ENCODE assay signal across 15 mouse cellular contexts in the genomic region with DNA sequence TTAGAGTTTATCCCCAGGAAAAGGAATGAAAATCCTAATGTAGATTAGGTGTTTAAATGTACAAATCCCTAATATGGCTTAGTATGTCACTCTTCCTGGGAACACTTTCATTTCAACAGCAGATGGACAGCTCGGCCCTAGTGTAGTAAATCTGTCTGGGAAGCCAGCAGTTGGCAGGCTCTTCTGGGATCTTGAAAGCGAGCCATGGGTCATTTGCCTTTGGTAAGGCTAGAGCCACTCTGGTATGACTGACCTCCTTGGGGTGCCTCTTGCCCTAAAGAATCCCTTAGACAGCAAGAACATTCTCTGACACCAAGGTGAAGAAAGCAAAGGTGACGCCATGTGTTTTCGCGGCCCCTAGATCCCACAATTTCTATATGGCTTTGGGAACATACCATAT.
DNase-seq lines count a peak whose midpoint lies in the region; ATAC-seq and TF ChIP-seq lines count a peak whose summit lies in the region.
"Had no signal": no experiment of that assay in that cellular context is flagged by ENCODE, and none has a peak within 500 bp of the region (broad histone marks: within the 10 kb centered on the region; RNA-seq: fewer than 3 reads in every experiment).

No protein-coding gene starts in this region.

- H3K4me3 ChIP-seq in heart, embryonic 12.5 days, result no peak overlapping the region
- no peak overlapping the region for H3K4me3 ChIP-seq in midbrain, postnatal 0 days (ENCODE audit: low read depth, low read length)
- H3K4me3 ChIP-seq in midbrain, embryonic 11.5 days (ENCODE audit: low read depth, low read length), result no peak overlapping the region
- H3K4me3 ChIP-seq: embryonic facial prominence, embryonic 10.5 days; erythroblast, embryonic 14.5 days; midbrain, embryonic 10.5 days had no signal

- WGBS in heart, embryonic 12.5 days, result 80% methylated on average over 5 of the region's 5 CpGs
- 94% methylated on average over 5 of the region's 5 CpGs for WGBS in midbrain, postnatal 0 days
- WGBS in midbrain, embryonic 11.5 days, result 91% methylated on average over 5 of the region's 5 CpGs

- H3K9ac ChIP-seq in heart, embryonic 12.5 days, result no peak overlapping the region
- H3K9ac ChIP-seq in midbrain, postnatal 0 days (replicated peaks; ENCODE audit: low read length, poor library complexity, severe bottlenecking), result no peak overlapping the region
- H3K9ac ChIP-seq in midbrain, embryonic 11.5 days (ENCODE audit: low read length), result no peak overlapping the region
- H3K9ac ChIP-seq: liver, postnatal 0 days had no signal

- H3K36me3 ChIP-seq in heart, embryonic 12.5 days, result no peaks in the 10 kb centered on the region
- peaks cover 8% of the 10 kb centered on the region for H3K36me3 ChIP-seq in midbrain, postnatal 0 days (ENCODE audit: insufficient read depth, low read length)
- no peaks in the 10 kb centered on the region for H3K36me3 ChIP-seq in midbrain, embryonic 11.5 days (ENCODE audit: control insufficient read depth, insufficient read depth, low read length)
- H3K36me3 ChIP-seq: embryonic facial prominence, embryonic 10.5 days; midbrain, embryonic 10.5 days had no signal

- no peak for ATAC-seq in heart, embryonic 12.5 days (ENCODE audit: insufficient number of reproducible peaks, low FRiP score)
- ATAC-seq in midbrain, postnatal 0 days (ENCODE audit: low FRiP score), result no peak
- ATAC-seq in midbrain, embryonic 11.5 days (ENCODE audit: low FRiP score), result no peak
- ATAC-seq: forebrain, embryonic 16.5 days; hindbrain, postnatal 0 days; liver, postnatal 0 days had no signal

- no peak overlapping the region for H3K27ac ChIP-seq in heart, embryonic 12.5 days (ENCODE audit: poor library complexity, severe bottlenecking)
- H3K27ac ChIP-seq in midbrain, postnatal 0 days (ENCODE audit: low read depth, low read length), result 0 out of 2 replicates have a peak overlapping the region, but pooled peaks have one; percentile 1
- H3K27ac ChIP-seq in midbrain, embryonic 11.5 days (ENCODE audit: low read depth, low read length), result no peak overlapping the region
- H3K27ac ChIP-seq: embryonic facial prominence, embryonic 10.5 days; hindbrain, postnatal 0 days; midbrain, embryonic 10.5 days had no signal

- H3K27me3 ChIP-seq in heart, embryonic 12.5 days (replicated peaks), result no peaks in the 10 kb centered on the region
- H3K27me3 ChIP-seq in midbrain, postnatal 0 days (ENCODE audit: insufficient read depth, low read length), result no peaks in the 10 kb centered on the region
- no peaks in the 10 kb centered on the region for H3K27me3 ChIP-seq in midbrain, embryonic 11.5 days (ENCODE audit: control insufficient read depth, insufficient read depth, low read length)

- no peaks in the 10 kb centered on the region for H3K9me3 ChIP-seq in heart, embryonic 12.5 days (replicated peaks)
- no peaks in the 10 kb centered on the region for H3K9me3 ChIP-seq in midbrain, postnatal 0 days (ENCODE audit: low read length)
- no peaks in the 10 kb centered on the region for H3K9me3 ChIP-seq in midbrain, embryonic 11.5 days (ENCODE audit: control insufficient read depth, low read length)
- H3K9me3 ChIP-seq: embryonic facial prominence, embryonic 10.5 days; midbrain, embryonic 10.5 days had no signal

- H3K4me1 ChIP-seq in heart, embryonic 12.5 days (replicated peaks), result no peaks in the 10 kb centered on the region
- no peaks in the 10 kb centered on the region for H3K4me1 ChIP-seq in midbrain, postnatal 0 days (ENCODE audit: insufficient read depth, low read length)
- no peaks in the 10 kb centered on the region for H3K4me1 ChIP-seq in midbrain, embryonic 11.5 days (ENCODE audit: control insufficient read depth, insufficient read depth, low read length)
- H3K4me1 ChIP-seq: embryonic facial prominence, embryonic 10.5 days; midbrain, embryonic 10.5 days had no signal

- DNase-seq in heart, adult 11 months, result peak; percentile 57
- no peak for DNase-seq in midbrain, postnatal 0 days (ENCODE audit: low spot score)
- no peak for DNase-seq in midbrain, embryonic 11.5 days (ENCODE audit: low spot score, missing footprints)
- peak; percentile 73 to 81 for DNase-seq in cerebellum, postnatal 25 days
- DNase-seq in right cerebral cortex, adult 2 months (ENCODE audit: low spot score in 2 of 2), result no peak
- no peak for DNase-seq in right cerebral cortex, adult 18-20 months
- DNase-seq: heart, postnatal 36 days; liver, postnatal 0 days had no signal

- H3K4me2 ChIP-seq in heart, embryonic 12.5 days, result no peak overlapping the region
- H3K4me2 ChIP-seq in midbrain, postnatal 0 days (ENCODE audit: low read depth, low read length, poor library complexity, severe bottlenecking), result no peak overlapping the region
- H3K4me2 ChIP-seq in midbrain, embryonic 11.5 days, result no peak overlapping the region
- H3K4me2 ChIP-seq: heart, embryonic 11.5 days had no signal

- TF ChIP-seq CTCF in midbrain, postnatal 0 days (IDR thresholded peaks at IDR 0.05), result no peak

Comparison
In these comparisons a context has a peak if more than half of its experiments do, and no peak if none do; other contexts are left out.
1. DNase-seq: peak in heart, adult 11 months (single experiment) and cerebellum, postnatal 25 days (2 of 2); none in midbrain, postnatal 0 days (single experiment), midbrain, embryonic 11.5 days (single experiment), right cerebral cortex, adult 2 months (0 of 2) and right cerebral cortex, adult 18-20 months (single experiment).